19 mouse cellular contexts compared by ENCODE assay signal in the genomic region with DNA sequence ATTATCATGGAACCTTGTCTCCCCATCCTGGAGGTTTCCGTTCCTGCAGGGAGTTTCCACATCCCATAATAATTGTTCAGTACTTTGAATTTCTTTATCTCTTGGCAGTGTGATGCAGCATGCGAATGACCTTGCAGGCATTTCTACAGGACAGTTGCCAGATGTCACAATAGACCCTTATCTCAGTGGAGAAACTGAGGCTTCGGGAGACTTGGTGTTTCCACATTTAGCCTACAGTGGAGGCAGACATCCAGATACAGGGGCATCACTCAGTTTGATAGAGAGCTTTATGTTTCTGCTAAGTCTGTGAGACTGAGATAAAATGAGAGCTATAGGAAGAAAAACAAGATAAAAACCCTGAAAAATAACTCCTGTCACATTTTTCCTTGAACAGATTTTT.
"Had no signal": no experiment of that assay in that cellular context is flagged by ENCODE, and none has a peak within 500 bp of the region (broad histone marks: within the 10 kb centered on the region; RNA-seq: fewer than 3 reads in every experiment).

No protein-coding gene starts in this region.

- H3K27me3 ChIP-seq: midbrain, embryonic 12.5 days; neural tube, embryonic 13.5 days; neural tube, embryonic 15.5 days had no signal

- H3K4me3 ChIP-seq: midbrain, embryonic 10.5 days; midbrain, embryonic 12.5 days; myocyte; neural tube, embryonic 13.5 days; neural tube, embryonic 15.5 days had no signal

- H3K9me3 ChIP-seq: midbrain, embryonic 10.5 days; midbrain, embryonic 12.5 days; neural tube, embryonic 13.5 days; neural tube, embryonic 15.5 days had no signal

- H3K36me3 ChIP-seq: midbrain, embryonic 10.5 days; midbrain, embryonic 12.5 days; neural tube, embryonic 13.5 days; neural tube, embryonic 15.5 days had no signal

- H3K9ac ChIP-seq: lung, embryonic 14.5 days; midbrain, embryonic 12.5 days; neural tube, embryonic 13.5 days; neural tube, embryonic 15.5 days had no signal

- H3K4me2 ChIP-seq: lung, embryonic 14.5 days; midbrain, embryonic 12.5 days; neural tube, embryonic 13.5 days; neural tube, embryonic 15.5 days had no signal

- ATAC-seq: midbrain, embryonic 16.5 days had no signal

- H3K27ac ChIP-seq: midbrain, embryonic 10.5 days; midbrain, embryonic 12.5 days; neural tube, embryonic 13.5 days; neural tube, embryonic 15.5 days had no signal

- DNase-seq: lung, adult 18-20 months; lung, embryonic 14.5 days; lung, postnatal 10 days; lung, postnatal 4 days; midbrain, embryonic 14.5 days; retina, postnatal 1 day; right cerebral cortex, adult 18-20 months; right cerebral cortex, postnatal 25 days; right cerebral cortex, postnatal 4 days; spleen, adult 18-20 months; thymus, adult 18-20 months; thymus, postnatal 14 days; thymus, postnatal 36 days had no signal

- H3K4me1 ChIP-seq: midbrain, embryonic 10.5 days; midbrain, embryonic 12.5 days; neural tube, embryonic 13.5 days; neural tube, embryonic 15.5 days had no signal
